Mouse (Mus musculus) liver, adult 2 months (tissue): ENCODE data around the gene Ednra. TPM values are rescaled to one million over a fixed set of nuclear protein-coding genes. Genes with fewer than 3 reads are reported as not detected.
A peak's percentile ranks its signal among the peaks of the same experiment; 100 is the strongest.

ENCODE experiments used
- DNase-seq: peaks from one replicate; pipeline ENCODE4 v3.0.0-alpha.2; 2011; ENCODE audit warnings: low read depth, low spot score; ENCODE audit errors: extremely low read depth
- H3K27ac ChIP-seq: fragments of 200-500 bp; replicated peaks from 2 replicates; pipeline ENCODE4 v1.5.1; 2012; ENCODE audit warnings: low read depth, mild to moderate bottlenecking, control low read depth, inconsistent platforms, low read length; ENCODE audit not compliant: insufficient read depth
- H3K27me3 ChIP-seq: fragments of 200-500 bp; 2 replicates; pipeline ENCODE4 v1.6.1; 2012; ENCODE audit warnings: mild to moderate bottlenecking, moderate library complexity, low read length, inconsistent platforms; ENCODE audit not compliant: control insufficient read depth, insufficient read depth
- H3K36me3 ChIP-seq: fragments of 200-500 bp; 2 replicates; pipeline ENCODE4 v1.6.1; 2012; ENCODE audit warnings: low read length, inconsistent platforms; ENCODE audit not compliant: control insufficient read depth, insufficient read depth
- H3K4me1 ChIP-seq: fragments of 200-500 bp; 2 replicates; pipeline ENCODE4 v1.6.1; 2011; ENCODE audit warnings: low read length; ENCODE audit not compliant: control insufficient read depth, insufficient read depth
- H3K4me3 ChIP-seq: fragments of 200-500 bp; 2 replicates; pipeline ENCODE4 v1.5.1; 2011; ENCODE audit warnings: low read depth, mild to moderate bottlenecking, control low read depth, low read length, moderate library complexity; ENCODE audit not compliant: insufficient read depth
- H3K79me2 ChIP-seq: fragments of 200-500 bp; 2 replicates; pipeline ENCODE4 v1.6.1; 2012; ENCODE audit warnings: inconsistent platforms, mild to moderate bottlenecking, low read length, moderate library complexity; ENCODE audit not compliant: control insufficient read depth, insufficient read depth
- H3K9ac ChIP-seq: fragments of 200-500 bp; 2 replicates; pipeline ENCODE4 v1.6.1; 2012; ENCODE audit warnings: low read depth, mild to moderate bottlenecking, control low read depth, inconsistent platforms, low read length
- CTCF ChIP-seq: fragments of 200-500 bp; IDR thresholded peaks from 2 replicates; pipeline ENCODE4 v1.5.1; 2011; ENCODE audit warnings: low read depth, low read length, control low read depth
- POLR2A ChIP-seq: fragments of 200-500 bp; IDR thresholded peaks from 2 replicates; pipeline ENCODE4 v1.6.1; 2011; ENCODE audit warnings: low read length, control low read depth; ENCODE audit not compliant: insufficient read depth; ENCODE audit errors: extremely low read depth
- WGBS: fragments of 180-500 bp; shearing (Covaris S2); methylation state at CpG from one replicate; pipeline ENCODE4 v1.1.7; 2018; 5-methylcytosine and 5-hydroxymethylcytosine counted together
- polyA plus RNA-seq: library from polyadenylated mRNA; depleted of rRNA; stranded (reverse); fragments of >200 nt; gene quantifications from 2 replicates; pipeline ENCODE4 v1.2.3, GENCODE M21; 2012; rRNA removed
- total RNA-seq: library from RNA; depleted of rRNA; stranded (reverse); fragments of >200 nt; gene quantifications from 2 replicates; pipeline ENCODE4 v1.2.3, GENCODE M21; 2014; rRNA removed

The Ednra gene
- 1.8 and 4.2 TPM in 2 replicates for total RNA-seq
- polyA plus RNA-seq = 1.9 and 2.0 TPM in 2 replicates

DNA sequence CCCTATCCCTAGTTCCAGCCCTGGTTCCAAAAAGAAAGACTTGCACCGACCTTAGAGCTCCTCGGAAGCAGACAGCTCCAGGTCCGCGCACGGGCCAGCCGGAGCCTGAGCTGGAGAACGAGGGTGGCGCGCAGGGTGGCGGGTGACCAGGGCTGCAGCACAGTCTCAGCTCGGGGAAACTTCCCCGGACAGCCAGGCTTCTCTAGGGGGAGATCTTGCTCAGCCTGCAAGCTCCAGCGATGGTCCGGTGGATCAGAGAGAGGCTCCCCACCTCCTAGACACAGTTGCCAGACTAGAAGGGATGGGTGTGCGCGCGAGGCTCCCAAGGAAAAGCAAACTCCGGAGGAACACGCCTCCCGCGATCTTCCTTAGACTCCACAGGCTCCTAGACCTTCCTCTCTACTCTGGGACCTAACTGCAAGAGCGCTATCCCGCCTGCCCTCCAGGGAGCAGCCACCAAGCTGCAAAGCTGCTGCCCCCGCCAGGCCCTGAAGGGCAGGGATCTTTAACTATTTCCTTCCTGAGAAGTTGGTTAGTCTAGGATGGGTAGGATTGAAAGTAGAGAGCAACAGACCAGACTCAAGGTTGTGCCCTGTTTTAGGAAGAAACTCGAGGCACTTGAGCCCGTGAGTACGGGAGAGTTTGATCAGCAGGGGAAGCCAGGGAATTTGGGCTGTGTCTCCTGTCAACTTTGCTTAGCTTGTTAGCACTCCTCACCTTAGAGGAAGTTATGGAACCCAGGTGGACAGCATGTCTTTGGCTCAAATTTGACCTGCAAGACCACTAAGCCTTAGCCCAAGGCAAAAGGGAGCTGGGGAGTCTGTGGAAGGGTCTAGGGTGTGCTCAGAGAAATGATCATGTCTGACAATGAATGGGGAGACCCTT, at the start of gene Ednra:
Gene Ednra, minus strand, starts transcription at position 419 of the 885 bp plus-strand sequence.
- Histone ChIP-seq H3K27me3 (0 out of 2 replicates have a peak, but pooled peaks cover 3% of the 10 kb centered on the region), H3K4me1 (no peaks in the 10 kb centered on the region), H3K4me3 (peak within 1 kb of the TSS; percentile 53), H3K27ac (peak within 1 kb of the TSS; percentile 72), H3K9ac (peak within 1 kb of the TSS; percentile 66), H3K36me3 (no peaks in the 10 kb centered on the region), H3K79me2 (no peaks in the 10 kb centered on the region)
- peak; percentile 10 for DNase-seq
- WGBS = 2% methylated on average over 27 of the region's 27 CpGs
- no peak for TF ChIP-seq POLR2A
- TF ChIP-seq CTCF = no peak

DNA sequence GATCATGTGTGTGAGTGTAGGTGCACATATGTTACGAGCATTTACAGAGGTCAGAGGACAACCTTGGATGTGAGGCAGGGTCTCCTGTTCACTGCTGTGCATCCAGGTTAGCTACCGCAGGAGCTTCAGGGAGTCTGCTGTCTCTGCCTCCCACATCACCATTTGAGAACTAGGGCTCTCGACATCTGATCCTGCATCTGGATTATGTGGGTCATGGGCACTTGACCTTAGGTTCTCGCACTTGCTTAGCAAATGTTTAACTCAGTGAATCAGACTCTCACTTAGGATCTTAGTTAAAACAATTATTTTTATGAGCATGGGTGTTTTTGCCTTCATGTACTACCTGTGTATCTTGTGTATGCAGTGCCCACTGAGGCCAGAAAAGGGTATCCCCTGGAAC, 49.6 kb upstream of the Ednra start:
- Histone ChIP-seq H3K79me2 (no peaks in the 10 kb centered on the region), H3K36me3 (no peaks in the 10 kb centered on the region), H3K9ac (no peak overlapping the region), H3K4me3 (no peak overlapping the region), H3K4me1 (no peaks in the 10 kb centered on the region), H3K27ac (no peak overlapping the region), H3K27me3 (no peaks in the 10 kb centered on the region)
- no peak for DNase-seq
- 68% methylated on average over 4 of the region's 4 CpGs for WGBS
- TF ChIP-seq POLR2A (no peak), CTCF (no peak)

DNA sequence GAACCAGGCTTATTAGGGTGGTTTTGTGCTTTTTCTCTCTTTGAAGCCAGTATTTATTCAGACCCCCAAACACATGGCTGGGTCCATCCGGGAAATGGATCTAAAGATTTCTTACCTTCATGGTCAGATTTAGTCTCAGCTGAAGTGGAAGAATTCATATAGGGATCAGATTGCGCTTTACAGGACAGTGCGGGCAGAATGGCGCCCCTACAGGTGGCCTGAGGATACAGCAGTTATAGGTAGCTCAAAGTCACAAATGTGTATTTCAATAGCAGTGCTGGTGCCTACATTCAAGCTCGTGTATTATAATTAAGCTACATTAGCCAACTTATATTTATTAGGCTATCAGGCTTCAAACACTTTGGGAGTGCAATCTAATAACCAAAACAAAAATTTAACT, 49.0 kb upstream of the Ednra start:
- no peaks in the 10 kb centered on the region for H3K27me3 ChIP-seq
- no peak for DNase-seq
- no peak overlapping the region for H3K4me3 ChIP-seq
- H3K4me1 ChIP-seq = no peaks in the 10 kb centered on the region
- no peaks in the 10 kb centered on the region for H3K79me2 ChIP-seq
- TF ChIP-seq CTCF (peak; percentile 28; the same call in 1 of the 2 replicates), POLR2A (no peak)
- H3K36me3 ChIP-seq = no peaks in the 10 kb centered on the region
- WGBS = 84% methylated on average over 5 of the region's 5 CpGs
- H3K27ac ChIP-seq = no peak overlapping the region
- H3K9ac ChIP-seq = no peak overlapping the region

DNA sequence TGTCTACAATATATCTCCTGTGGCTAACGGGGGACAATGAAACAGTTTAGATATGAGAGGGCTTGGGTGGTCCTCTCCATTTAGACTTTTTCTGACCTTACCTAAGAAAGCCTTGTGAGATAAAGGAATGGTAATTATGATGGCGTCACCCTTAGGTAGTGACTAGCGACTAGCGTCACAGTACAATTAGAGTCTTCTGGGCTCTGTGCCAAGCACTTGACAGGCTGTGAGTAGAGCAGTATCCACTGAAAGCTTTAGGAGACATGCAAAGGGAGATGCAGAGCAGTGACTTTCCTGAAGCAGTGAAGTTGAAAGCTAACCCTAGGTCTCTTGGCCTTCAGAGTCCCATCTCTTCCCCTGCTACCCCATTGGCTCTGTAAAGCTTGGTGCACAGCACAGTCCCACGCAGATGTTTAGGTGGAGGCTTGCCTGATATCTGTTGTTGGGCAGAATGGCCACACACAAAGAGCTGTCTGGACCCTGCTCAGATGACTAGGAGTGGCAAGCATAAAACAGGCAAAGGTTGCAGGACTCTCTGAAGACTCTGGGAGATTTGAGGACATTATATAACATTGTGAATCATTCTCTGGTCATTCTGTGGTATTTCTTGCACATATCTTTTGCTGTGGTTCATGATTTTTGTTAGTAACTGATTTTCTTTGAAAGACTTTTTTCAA, 48.1 kb upstream of the Ednra start:
- no peak overlapping the region for H3K27ac ChIP-seq
- WGBS = 76% methylated on average over 5 of the region's 5 CpGs
- DNase-seq = no peak
- H3K4me3 ChIP-seq = no peak overlapping the region
- TF ChIP-seq POLR2A (no peak), CTCF (no peak)
- H3K36me3 ChIP-seq = no peaks in the 10 kb centered on the region
- no peaks in the 10 kb centered on the region for H3K27me3 ChIP-seq
- no peaks in the 10 kb centered on the region for H3K79me2 ChIP-seq
- no peak overlapping the region for H3K9ac ChIP-seq
- H3K4me1 ChIP-seq = no peaks in the 10 kb centered on the region

DNA sequence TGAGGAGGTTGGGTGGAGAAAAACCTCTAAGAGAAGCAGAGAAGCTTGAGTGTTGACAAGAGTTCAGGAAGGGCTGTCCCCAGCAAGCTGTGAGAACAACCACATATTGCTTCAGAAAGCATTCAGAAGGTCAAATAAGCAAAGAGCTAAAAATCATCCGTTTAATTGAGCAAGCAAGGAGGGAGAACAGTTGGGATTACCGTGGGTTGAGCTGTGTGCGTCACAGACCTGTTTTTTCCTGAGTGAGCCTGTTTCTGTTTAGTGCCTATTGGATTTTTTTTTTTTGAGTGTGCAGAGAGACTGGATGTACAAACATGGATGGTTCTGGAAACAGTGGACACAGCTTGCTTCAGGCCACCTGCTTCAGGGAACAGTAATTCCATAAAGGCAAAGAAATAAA, 46.7 kb upstream of the Ednra start:
- H3K4me1 ChIP-seq = no peaks in the 10 kb centered on the region
- H3K4me3 ChIP-seq = no peak overlapping the region
- TF ChIP-seq CTCF (no peak), POLR2A (no peak)
- DNase-seq = no peak
- H3K27ac ChIP-seq = no peak overlapping the region
- H3K36me3 ChIP-seq = no peaks in the 10 kb centered on the region
- H3K27me3 ChIP-seq = no peaks in the 10 kb centered on the region
- H3K9ac ChIP-seq = no peak overlapping the region
- 87% methylated on average over 3 of the region's 3 CpGs for WGBS
- H3K79me2 ChIP-seq = no peaks in the 10 kb centered on the region
